Mouse (Mus musculus) bone marrow macrophage, adult 2 months (primary cell): ENCODE results near the gene Nxnl1. TPM values are rescaled to one million over a fixed set of nuclear protein-coding genes. Genes with fewer than 3 reads are reported as not detected.

Experiments used
- H3K27ac ChIP-seq: 2 replicates; pipeline ENCODE4 v1.5.1; 2012; ENCODE audit warnings: low read depth, low read length; ENCODE audit not compliant: insufficient read depth
- H3K4me1 ChIP-seq: 2 replicates; pipeline ENCODE4 v1.6.1; 2012; ENCODE audit warnings: low read length; ENCODE audit not compliant: control insufficient read depth, insufficient read depth
- H3K4me3 ChIP-seq: 2 replicates; pipeline ENCODE4 v1.5.1; 2012; ENCODE audit warnings: mild to moderate bottlenecking, low read length, moderate library complexity; ENCODE audit not compliant: insufficient read depth
- CTCF ChIP-seq: IDR thresholded peaks from 2 replicates; pipeline ENCODE4 v1.5.1; 2012; ENCODE audit warnings: low read depth, mild to moderate bottlenecking, low read length, moderate library complexity
- POLR2A ChIP-seq: IDR thresholded peaks from 2 replicates; pipeline ENCODE4 v1.6.1; 2012; ENCODE audit warnings: mild to moderate bottlenecking, low read depth, low read length, borderline replicate concordance
- polyA plus RNA-seq: library from polyadenylated mRNA; stranded (reverse); fragments of >200 nt; gene quantifications from 2 replicates; pipeline ENCODE4 v1.2.4, GENCODE M21; 2012; ENCODE audit not compliant: missing spikeins, insufficient read depth, insufficient read length

Gene Nxnl1
- polyA plus RNA-seq, 1 experiment: not detected

DNA sequence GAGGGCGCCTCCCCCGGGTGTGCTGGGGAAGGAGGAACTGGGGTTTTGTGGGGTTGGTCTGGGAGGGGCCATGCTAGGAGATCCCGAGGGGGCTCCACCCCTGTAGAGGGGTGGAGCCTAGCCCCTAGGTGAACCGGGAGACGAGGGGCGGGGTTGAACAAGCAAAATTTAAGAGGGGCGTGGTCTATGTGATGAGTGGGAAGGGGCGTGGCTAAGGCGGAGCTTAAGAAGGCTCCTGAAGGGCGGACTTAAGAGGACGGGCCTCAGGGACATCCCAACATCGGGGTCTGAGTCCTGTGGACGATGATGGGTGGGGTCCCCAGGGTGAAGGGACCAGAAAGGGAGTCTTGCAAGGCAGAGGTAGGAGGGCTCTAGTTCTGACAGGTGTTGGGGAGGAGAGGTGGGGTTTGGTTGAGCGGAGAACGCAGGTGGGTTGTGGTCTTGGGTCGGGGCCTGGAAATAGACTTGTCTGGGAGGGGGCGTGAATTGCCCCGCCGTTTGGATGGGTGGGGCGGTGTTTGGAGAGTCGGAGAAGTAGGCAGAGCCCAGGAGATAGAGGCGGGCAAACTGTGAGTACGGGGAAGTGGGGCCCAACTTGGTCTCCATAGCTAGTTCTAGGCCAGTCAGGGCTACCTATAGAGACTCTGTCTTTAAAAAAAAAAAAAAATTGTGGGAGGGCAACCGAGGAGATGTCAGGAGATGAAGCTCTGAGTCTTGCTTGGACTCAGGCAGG, 7.3 kb downstream of the Nxnl1 start:
- H3K4me1 ChIP-seq: peaks cover 6% of the 10 kb centered on the region
- H3K27ac ChIP-seq: no peak overlapping the region
- peak overlapping the region; percentile 71 for H3K4me3 ChIP-seq
- TF ChIP-seq POLR2A: no peak
- TF ChIP-seq CTCF: no peak

DNA sequence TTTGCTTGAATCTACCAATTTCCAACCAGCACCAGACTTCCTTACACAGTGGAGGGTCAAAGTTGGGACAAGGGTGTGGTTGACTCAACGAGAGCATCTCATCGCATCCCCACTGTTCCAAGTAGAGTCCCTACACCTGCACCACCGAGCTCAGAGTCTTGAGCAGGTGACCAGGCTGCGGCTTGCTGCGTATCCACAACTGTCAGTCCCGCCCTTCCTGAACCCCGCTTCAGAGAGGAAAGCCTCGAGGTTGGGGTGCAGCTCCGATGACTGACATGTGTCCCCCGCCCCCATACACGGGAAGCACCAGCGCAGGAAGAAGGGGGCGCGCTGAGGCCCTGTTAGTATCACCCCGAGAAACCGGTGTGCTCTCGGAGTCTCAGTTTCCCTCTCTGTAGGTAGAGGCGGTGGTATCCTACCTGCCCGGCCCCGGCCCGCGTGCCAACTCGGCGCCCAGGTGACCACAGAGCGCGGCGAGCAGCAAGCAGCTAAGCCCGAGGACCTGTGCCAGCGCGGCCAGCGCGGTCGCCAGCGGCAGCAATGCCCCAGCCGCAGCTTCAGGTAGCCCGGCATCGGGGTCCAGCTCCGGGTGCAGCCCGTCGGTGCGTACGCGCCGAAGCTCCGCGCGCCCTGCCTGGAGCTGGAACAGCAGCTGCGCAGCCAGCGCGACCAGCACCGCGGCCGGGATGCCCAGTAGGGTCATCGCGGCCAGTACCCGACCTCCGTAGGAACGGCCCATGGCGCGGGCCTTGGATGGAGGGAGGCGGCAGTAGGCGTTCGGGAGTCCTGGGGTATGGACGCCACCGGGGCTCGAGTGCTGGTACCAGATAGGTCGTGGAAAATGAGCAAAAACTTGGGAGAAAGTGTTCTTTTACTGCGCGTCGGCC, 8.1 kb downstream of the Nxnl1 start, which contains the start of gene Tmem221:
TSS of gene Tmem221 (minus strand) at position 801 of the 887 bp plus-strand sequence.
- peaks cover 6% of the 10 kb centered on the region for H3K4me1 ChIP-seq
- peak; percentile 25; the same call in 1 of the 2 replicates for TF ChIP-seq CTCF
- no peak; the same call in 1 of the 2 replicates for TF ChIP-seq POLR2A
- H3K4me3 ChIP-seq: peak within 1 kb of the TSS; percentile 71
- H3K27ac ChIP-seq: no peak within 1 kb of the TSS

DNA sequence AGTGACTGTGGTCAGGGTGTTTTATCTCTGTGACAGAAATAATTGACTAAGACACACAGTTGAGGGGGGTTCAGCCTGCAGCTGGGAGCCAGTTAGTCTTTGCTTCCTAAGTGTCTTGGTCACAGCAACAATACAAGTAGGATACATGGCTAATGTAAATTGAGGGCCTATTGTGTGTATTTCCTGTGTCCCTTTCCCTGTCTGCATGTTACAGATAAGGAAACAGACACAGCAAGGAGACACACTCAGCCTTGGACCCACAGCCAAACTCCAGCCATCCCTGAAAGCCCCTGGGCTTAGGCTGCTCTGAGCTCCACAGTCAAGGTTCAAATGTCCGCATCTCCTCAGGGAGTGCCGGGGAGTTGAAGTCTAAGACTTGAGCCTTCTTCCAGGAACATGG, 11.8 kb downstream of the Nxnl1 start:
- H3K4me1 ChIP-seq: peaks cover 3% of the 10 kb centered on the region; the same call in 1 of the 2 replicates
- TF ChIP-seq CTCF (no peak), POLR2A (no peak)
- H3K4me3 ChIP-seq: no peak overlapping the region
- no peak overlapping the region for H3K27ac ChIP-seq

DNA sequence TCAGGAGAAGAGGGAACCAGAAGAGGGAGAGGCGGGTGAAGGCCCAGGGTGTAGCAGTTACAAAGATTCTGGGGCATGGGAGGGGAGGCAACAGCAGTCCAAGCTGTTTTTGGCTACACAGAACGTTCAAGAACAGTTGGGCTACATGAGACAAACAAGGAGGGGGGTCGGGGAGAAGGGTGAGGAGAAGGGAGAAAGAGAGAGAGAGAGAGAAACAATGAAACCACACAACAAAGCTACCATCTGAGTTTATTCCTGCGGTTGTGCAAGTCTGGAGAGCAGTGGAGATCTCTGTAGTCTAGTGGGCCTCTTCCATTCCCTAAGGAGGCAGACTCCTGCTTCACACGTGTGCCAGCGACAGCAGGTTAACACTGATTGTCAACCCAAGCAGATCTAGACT, 12.4 kb downstream of the Nxnl1 start:
- Histone ChIP-seq H3K27ac (no peak overlapping the region), H3K4me3 (no peak overlapping the region), H3K4me1 (peaks cover 3% of the 10 kb centered on the region; the same call in 1 of the 2 replicates)
- no peak for TF ChIP-seq POLR2A
- TF ChIP-seq CTCF: no peak

DNA sequence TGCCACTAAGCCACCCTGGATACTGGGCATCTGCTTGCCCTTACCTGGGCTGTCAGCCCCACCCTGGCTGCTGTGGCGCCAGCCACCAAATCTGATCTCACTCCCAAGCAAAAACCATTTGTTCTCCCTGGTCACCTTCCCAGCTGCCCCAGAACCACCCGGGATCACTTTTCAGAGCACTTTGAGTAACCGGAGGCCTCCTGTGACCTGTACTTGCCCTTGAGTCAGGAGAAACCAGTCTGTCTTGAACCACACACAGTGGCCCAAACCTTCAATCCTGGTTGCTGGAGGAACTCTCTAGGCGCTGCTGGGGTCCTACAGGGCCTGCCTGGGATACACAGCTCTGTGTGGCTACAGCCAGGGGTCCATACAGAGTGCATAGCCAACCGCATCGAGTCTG, 13.6 kb downstream of the Nxnl1 start:
- H3K27ac ChIP-seq: no peak overlapping the region
- no peak overlapping the region for H3K4me3 ChIP-seq
- no peaks in the 10 kb centered on the region for H3K4me1 ChIP-seq
- no peak for TF ChIP-seq CTCF
- no peak for TF ChIP-seq POLR2A

DNA sequence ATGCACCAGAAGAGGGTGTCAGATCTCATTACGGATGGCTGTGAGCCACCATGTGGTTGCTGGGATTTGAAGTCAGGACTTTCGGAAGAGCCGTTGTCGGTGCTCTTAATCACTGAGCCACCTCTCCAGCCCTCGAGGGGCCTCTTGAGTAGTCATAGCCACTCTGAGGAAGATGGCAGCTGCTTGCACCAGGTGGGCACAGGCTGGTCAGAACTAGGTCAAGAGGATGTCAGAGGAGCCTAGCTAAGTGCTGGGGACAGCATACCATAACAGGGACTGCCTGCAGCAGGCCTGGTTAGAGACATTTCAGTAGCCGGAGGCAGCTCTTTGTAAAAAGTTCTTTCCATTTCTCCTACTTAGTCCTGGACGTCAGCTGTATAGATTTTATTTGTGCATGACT, 15.6 kb downstream of the Nxnl1 start:
- Histone ChIP-seq H3K4me1 (no peaks in the 10 kb centered on the region), H3K4me3 (no peak overlapping the region), H3K27ac (no peak overlapping the region)
- no peak for TF ChIP-seq CTCF
- no peak for TF ChIP-seq POLR2A

DNA sequence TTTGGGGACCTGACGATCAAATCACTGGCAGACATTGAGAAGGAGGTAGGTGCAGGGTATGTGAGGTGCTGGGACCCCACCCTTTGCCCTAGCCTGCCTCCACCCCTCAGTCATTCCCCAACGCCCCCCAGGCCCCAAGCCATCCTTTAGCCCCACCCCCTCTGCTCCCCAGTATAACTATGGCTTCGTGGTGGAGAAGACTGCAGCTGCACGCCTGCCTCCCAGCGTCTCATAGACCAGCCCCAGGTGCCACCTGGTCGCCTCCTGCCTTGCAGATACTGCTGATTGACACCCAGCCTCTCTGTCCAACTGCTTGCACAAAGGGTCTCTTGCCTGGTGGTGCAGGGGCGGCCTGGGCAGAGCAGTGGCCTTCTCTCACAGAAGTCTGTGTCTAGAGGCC, 18.8 kb downstream of the Nxnl1 start:
- TF ChIP-seq POLR2A: no peak
- TF ChIP-seq CTCF: no peak
- Histone ChIP-seq H3K4me3 (no peak overlapping the region), H3K27ac (no peak overlapping the region), H3K4me1 (peaks cover 4% of the 10 kb centered on the region)

DNA sequence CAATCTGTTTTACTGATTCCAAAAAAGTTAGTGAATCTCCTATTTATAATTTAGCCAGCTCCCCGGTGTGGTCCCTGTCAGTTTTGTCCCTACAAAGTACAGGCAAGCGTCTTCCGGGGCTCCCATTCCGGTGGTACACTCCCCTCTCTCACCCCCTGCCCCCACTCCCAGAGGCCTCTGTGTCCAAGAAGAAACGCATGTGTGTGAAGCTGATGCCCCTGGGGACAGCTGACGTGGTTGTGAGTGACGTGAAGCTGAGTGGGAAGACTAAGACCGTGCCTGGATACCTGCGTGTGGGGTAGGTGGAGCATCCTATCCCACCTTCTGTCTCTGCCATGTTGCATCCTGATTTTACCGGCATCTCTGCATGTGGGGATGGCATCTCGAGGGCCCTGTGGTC, 21.3 kb downstream of the Nxnl1 start:
- Histone ChIP-seq H3K4me3 (no peak overlapping the region), H3K27ac (no peak overlapping the region), H3K4me1 (peaks cover 15% of the 10 kb centered on the region)
- TF ChIP-seq POLR2A (no peak), CTCF (no peak)

DNA sequence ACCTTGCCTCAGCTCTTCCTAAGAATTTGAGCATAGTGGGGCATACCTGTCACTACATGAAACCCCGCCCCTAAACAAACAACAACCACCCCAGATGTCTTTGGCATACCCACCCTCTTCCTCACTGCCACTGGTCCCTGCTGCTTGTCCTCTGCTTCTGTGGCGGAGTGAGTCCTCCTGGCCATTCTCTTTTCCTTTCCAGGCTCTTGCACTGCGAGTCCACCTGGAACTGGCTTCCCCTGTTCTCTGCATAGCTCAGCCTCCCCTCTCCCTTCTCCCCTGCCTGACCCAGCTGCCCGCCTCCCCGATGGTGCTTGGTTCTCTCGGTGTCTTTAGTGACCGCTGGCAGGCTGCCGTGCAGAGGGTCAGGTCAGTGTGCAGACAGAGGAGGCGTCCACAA, 22.6 kb downstream of the Nxnl1 start:
- TF ChIP-seq CTCF (no peak), POLR2A (no peak)
- Histone ChIP-seq H3K4me3 (peak overlapping the region; percentile 93), H3K4me1 (peaks cover 15% of the 10 kb centered on the region), H3K27ac (no peak overlapping the region)
